Mouse (Mus musculus): Measurements from ENCODE around the gene Dbh. TPM values are rescaled to one million over a fixed set of nuclear protein-coding genes. Genes with fewer than 3 reads are reported as not detected.

The Dbh gene
- total RNA-seq, 2 experiments from 2014 or later, result 2.1 to 2.7 TPM

DNA sequence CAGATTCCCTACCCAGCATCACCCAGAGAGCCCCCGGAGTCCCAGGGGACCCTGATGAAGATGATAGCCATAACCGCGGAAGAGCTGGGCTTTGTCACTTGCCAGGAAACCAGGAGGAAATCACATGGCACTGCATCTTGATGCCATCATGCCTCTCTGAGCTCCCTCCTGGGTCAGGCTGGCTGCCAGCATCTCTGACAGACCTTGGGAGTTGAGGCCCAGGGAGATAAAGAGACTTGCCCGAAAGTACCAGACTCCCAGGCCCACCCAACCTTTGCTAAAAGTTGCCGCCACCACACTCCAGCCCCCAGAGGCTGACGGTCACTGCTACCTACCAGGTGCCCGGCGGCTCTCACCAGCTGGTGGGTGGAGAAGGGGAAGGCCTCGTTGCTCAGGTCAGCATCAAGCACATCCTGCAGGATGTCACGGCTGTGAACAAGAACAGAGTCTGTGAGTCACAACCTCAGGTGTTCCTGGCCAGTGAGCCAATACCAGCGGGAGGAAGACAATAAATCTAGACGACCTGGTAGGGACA lies 45.7 kb downstream of the Dbh start:
- no peak for DNase-seq (ENCODE audit: low spot score)
- intact Hi-C loops (cut with DNase I), result no loop called here

- no peak for DNase-seq (ENCODE audit: low spot score)
- intact Hi-C loops (cut with DNase I), result no loop called here
Observed at GRCm38 (mm10) chr2:27211966-27212893, 47.2 kb downstream of the Dbh start.

- DNase-seq (ENCODE audit: low spot score), result no peak
- intact Hi-C loops (cut with DNase I), result no loop called here
Observed at GRCm38 (mm10) chr2:27215537-27215936, 50.5 kb downstream of the Dbh start.

GRCm38 (mm10) chr2:27218121-27218544 lies 53.1 kb downstream of the Dbh start:
- intact Hi-C loops (cut with DNase I), result no loop called here
- no peak for DNase-seq (ENCODE audit: low spot score)

DNA sequence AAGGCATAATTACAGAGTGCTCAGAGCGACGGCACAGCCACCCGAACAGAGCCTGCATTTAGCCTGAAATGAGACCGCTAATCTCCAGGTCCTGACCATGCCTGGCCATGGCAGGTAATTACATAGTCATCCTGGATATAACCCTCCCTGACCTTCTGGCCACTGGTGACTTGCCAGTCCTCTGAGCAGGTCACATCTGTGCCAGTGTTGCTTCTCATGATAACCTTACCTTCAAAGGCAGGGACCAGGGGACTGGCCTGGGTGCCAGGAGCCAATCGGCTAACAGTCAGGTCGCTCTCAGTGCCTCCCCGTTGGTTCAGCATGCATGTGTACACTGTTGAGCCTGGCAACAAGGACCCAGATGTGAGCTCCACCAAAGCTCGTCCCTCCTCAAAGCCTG lies 53.5 kb downstream of the Dbh start:
- intact Hi-C loops (cut with DNase I), result no loop called here
- DNase-seq (ENCODE audit: low spot score), result no peak

DNA sequence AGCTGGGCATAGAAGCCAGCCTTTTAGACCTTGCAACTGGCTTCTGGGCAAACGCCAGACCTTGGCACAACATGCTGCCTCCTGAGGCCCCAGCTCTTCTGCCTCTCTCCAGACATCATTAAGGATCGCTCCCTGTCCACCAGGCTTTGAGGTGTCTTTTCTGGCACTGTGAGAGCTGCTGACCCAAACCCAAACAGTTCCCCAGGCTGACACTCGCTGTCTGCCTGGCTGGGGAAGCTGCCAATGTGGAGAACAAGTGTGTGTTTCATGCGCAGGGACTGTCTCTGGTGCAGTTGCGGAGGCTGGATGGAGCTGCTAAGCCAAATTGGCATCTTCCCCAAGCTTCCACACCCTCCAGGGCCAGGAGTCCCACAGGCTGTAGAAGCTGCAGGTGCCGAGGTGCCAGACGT lies 58.0 kb downstream of the Dbh start:
- intact Hi-C loops (cut with DNase I), result no loop called here
- no peak for DNase-seq (ENCODE audit: low spot score)

DNA sequence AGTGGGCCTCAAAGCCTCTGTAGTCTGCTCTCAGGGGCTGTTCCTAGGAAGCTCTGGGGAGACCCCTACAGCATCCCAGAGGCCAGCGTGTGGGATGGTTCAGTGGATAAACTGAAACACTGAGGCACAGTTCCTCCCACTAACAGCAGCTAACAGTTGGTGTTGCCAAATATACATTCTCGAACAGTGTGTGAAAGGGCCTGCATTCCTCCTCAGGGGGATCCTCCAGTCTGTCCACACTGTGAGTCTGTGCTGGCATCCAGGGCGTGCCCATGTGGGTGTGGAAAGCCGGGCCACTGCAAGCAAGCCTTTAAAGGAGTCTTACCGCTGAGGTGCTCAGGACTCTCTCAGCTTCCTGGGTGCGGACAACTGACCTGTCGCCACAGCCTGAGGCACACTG lies 61.5 kb downstream of the Dbh start:
- DNase-seq (ENCODE audit: low spot score), result no peak
- intact Hi-C loops (cut with DNase I), result no loop called here

- DNase-seq (ENCODE audit: low spot score), result no peak
- intact Hi-C loops (cut with DNase I), result no loop called here
Observed at GRCm38 (mm10) chr2:27228809-27229480, 63.9 kb downstream of the Dbh start.

GRCm38 (mm10) chr2:27229481-27230105 lies 64.6 kb downstream of the Dbh start:
- no peak for DNase-seq (ENCODE audit: low spot score)
- intact Hi-C loops (cut with DNase I), result loop anchor here (10.0 kb wide), 1 partner anchor 155 kb away; the partner anchor contains the start of genes Adamtsl2 and Mymk

- intact Hi-C loops (cut with DNase I), result loop anchor here (10.0 kb wide), 1 partner anchor 158 kb away; the partner anchor contains the start of genes Adamtsl2 and Mymk
- peak; percentile 59 for DNase-seq (ENCODE audit: low spot score)
Observed at GRCm38 (mm10) chr2:27232376-27232775, 67.3 kb downstream of the Dbh start.

Other genes starting within 250 kb of the Dbh start
- gene Surf2, start 248.9 kb upstream of the Dbh start, total RNA-seq (2021), result 10 to 100 TPM; 14.7 to 14.8 TPM
- gene Surf1, start 248.7 kb upstream of the Dbh start, total RNA-seq (2021), result 10 to 100 TPM; 49.4 to 49.7 TPM
- gene Surf4, start 231.3 kb upstream of the Dbh start, total RNA-seq (2021), result 10 to 100 TPM; 82.1 to 85.7 TPM
- not detected for gene Stkld1, start 231.2 kb upstream of the Dbh start, total RNA-seq (2021)
- gene Rexo4, start 200.8 kb upstream of the Dbh start, total RNA-seq (2021), result 10 to 100 TPM; 13.9 to 15.2 TPM
- gene Adamts13, start 191.8 kb upstream of the Dbh start, total RNA-seq (2021), result not detected
- gene Cacfd1, start 155.3 kb upstream of the Dbh start, total RNA-seq (2021), result 10 to 100 TPM; 37.3 to 41.6 TPM
- under 1 TPM; 0.25 to 0.39 TPM for gene Slc2a6, start 137.2 kb upstream of the Dbh start, total RNA-seq (2021)
- gene Mymk, start 93.1 kb upstream of the Dbh start, total RNA-seq (2021), result not detected
- gene Adamtsl2, start 85.9 kb upstream of the Dbh start, total RNA-seq (2021), result 10 to 100 TPM; 19.1 to 26.8 TPM
- under 1 TPM; 0.34 to 0.48 TPM for gene Fam163b, start 22.7 kb upstream of the Dbh start, total RNA-seq (2021)
- gene Sardh, start 83.1 kb downstream of the Dbh start, total RNA-seq (2021), result 10 to 100 TPM in 1 of 2 experiments, 1 to 10 TPM in 1; 9.7 to 10.2 TPM

All from heart, postnatal 25 days (tissue).